Mouse (Mus musculus) monocyte, adult 5-6 weeks (primary cell): ENCODE measurements around the gene Parl. TPM values are rescaled to one million over a fixed set of nuclear protein-coding genes. Genes with fewer than 3 reads are reported as not detected.

Source experiments
- ATAC-seq: fragments of 153-309, 156-312 bp; replicated peaks from 2 replicates; pipeline ENCODE4 v1.8.0; 2017; ENCODE audit warnings: mild to moderate bottlenecking; ENCODE audit not compliant: low TSS enrichment, insufficient number of reproducible peaks, severe bottlenecking, poor library complexity, low FRiP score
- total RNA-seq: library from RNA; stranded (forward); fragments of 200-1000, 200-491, 200-594 nt; gene quantifications from 3 replicates; pipeline ENCODE4 v1.2.3, GENCODE M21; 2017

Parl gene
- total RNA-seq, 1 experiment from 2014 or later: 272 TPM

DNA sequence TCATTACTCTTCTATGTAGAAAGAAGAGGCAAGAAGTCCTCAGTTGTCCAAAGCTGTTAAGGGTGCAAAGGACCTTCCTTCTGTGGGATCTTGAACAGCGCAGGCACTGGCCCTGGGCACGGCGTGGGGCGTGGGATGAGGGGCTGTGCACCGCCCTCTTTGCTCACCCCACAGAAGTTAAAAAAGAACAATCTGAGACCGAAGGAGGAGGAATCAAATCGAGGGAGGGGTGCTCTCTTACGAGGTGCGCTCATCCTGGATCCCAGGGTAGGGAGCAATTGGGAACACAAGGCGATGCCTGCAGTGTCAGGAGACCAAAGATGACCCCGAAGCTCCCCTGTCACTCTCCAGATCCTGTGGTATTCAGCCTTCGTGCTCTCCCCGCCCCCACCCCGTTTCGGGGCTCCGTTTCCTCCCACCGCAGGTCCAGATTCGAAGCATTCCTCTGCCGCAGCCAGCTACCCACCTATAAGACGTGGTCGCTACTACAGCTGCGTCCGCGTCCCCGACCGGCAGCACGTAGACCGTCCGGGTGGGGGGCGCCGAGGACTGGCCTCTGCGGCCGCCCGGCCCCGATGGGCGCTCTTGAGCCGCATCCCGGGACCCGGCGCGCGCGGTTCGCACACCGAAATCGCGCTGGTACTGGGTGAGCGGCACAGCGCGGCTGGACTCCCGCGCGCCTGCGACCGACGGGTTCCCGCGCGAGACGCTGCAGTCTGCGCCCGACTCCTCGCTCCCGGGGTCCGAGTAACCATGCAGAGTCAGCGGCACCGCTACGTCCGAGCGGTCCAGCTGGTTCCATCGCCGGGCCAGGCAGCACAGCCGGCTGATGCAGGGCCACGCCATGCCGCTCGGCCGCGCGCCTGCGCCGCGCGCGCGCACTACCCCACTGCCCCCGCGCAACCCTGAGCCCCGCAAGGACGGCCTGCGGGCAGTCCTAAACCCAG, 61.4 kb downstream of the Parl start, which contains the start of gene Map6d1:
Gene Map6d1, minus strand, starts transcription at position 891 of the 947 bp plus-strand sequence.
- ATAC-seq: no peak

DNA sequence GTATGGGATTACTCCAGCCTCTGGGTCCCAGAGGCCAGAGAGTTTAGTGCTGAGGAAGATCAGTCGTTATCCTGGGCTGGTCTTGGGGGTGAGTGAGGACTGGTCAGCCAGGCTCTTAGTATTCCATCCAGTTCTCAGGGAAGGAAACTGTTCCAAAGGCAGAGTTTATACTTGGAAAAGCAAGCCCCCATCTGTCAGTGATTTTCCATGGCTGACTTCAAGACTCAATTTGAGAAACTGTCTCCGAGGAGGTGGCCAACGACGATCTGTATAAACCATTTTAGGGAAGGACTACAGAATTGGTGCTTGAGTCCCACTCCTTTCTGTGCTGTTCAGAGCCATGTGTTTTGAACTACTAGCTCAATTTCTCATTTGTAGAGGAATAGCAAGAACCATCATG, 63.5 kb downstream of the Parl start:
- no peak for ATAC-seq

GRCm38 (mm10) chr16:20237426-20237825, 64.8 kb downstream of the Parl start:
- ATAC-seq: no peak

DNA sequence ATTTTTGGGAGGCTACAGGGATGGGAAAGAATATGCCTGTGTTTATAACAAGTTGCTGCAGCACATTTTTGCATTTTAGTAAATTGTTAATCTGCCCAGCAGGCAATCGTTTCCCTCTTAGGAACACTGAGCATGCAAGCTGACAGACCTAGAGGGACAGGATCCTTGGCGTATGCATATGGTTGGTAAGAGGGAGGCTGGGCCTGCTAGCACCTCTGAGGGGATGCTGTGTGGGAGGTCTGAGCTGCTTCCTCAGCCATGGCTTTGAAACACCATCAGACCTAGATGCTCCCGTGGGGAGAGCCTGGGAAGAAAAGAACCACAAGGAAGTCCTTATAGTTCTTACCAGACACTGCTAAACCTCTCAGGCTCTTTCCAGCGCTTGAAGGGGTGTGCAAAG, 67.8 kb downstream of the Parl start:
- no peak for ATAC-seq

Other genes starting within 250 kb of the Parl start
- gene Klhl24, start 204.8 kb downstream of the Parl start, total RNA-seq: 112 to 133 TPM (median 129 TPM) in 3 replicates
- gene Yeats2, start 161.3 kb downstream of the Parl start, total RNA-seq: 17.9 to 31.5 TPM (median 22.6 TPM) in 3 replicates
- not detected in 3 replicates for gene Map6d1, start 61.0 kb downstream of the Parl start, total RNA-seq
- gene Cyp2ab1, start 23.0 kb upstream of the Parl start, total RNA-seq: 70.8 to 81.1 TPM (median 72.0 TPM) in 3 replicates
- gene Abcc5, start 124.0 kb upstream of the Parl start, total RNA-seq: 65.5 to 91.9 TPM (median 76.3 TPM) in 3 replicates
- 41.2 to 57.3 TPM (median 43.4 TPM) in 3 replicates for gene Eif2b5, start 196.4 kb upstream of the Parl start, total RNA-seq
- 2.7 to 8.4 TPM (median 5.5 TPM) in 3 replicates for gene Dvl3, start 214.6 kb upstream of the Parl start, total RNA-seq
- gene Ap2m1, start 233.1 kb upstream of the Parl start, total RNA-seq: 128 to 192 TPM (median 148 TPM) in 3 replicates
- 56.4 to 86.6 TPM (median 76.3 TPM) in 3 replicates for gene Abcf3, start 246.2 kb upstream of the Parl start, total RNA-seq